Mouse (Mus musculus) liver, embryonic 11.5 days (tissue): ENCODE measurements around the gene Mcat. TPM values are rescaled to one million over a fixed set of nuclear protein-coding genes. Genes with fewer than 3 reads are reported as not detected.
A peak's percentile ranks its signal among the peaks of the same experiment; 100 is the strongest.

ENCODE experiments used
- ATAC-seq: fragments of 200-750 bp; cut with Nextera tagmentation; replicated peaks from 2 replicates; pipeline ENCODE4 v1.8.0; 2017; ENCODE audit warnings: moderate number of reproducible peaks, mild to moderate bottlenecking, moderate TSS enrichment, moderate library complexity; ENCODE audit not compliant: low FRiP score
- DNase-seq: peaks from one replicate; pipeline ENCODE4 v3.0.0-alpha.2; 2017; ENCODE audit warnings: low spot score
- H3K27ac ChIP-seq: fragments of 300-500 bp; sonication (generic); 2 replicates; pipeline ENCODE4 v1.5.1; 2014; ENCODE audit warnings: mild to moderate bottlenecking, low read depth, low read length, control low read depth
- H3K27me3 ChIP-seq: fragments of 300-500 bp; sonication (generic); replicated peaks from 2 replicates; pipeline ENCODE4 v1.6.1; 2014; ENCODE audit warnings: low read length, mixed read lengths; ENCODE audit not compliant: control insufficient read depth, insufficient read depth
- H3K36me3 ChIP-seq: fragments of 300-500 bp; sonication (generic); 2 replicates; pipeline ENCODE4 v1.6.1; 2014; ENCODE audit warnings: mild to moderate bottlenecking, low read length, moderate library complexity, mixed read lengths; ENCODE audit not compliant: control insufficient read depth, insufficient read depth
- H3K4me1 ChIP-seq: fragments of 300-500 bp; sonication (generic); replicated peaks from 2 replicates; pipeline ENCODE4 v1.6.1; 2014; ENCODE audit warnings: low read length, mixed read lengths; ENCODE audit not compliant: control insufficient read depth, insufficient read depth
- H3K4me2 ChIP-seq: fragments of 300-500 bp; sonication (generic); 2 replicates; pipeline ENCODE4 v1.6.1; 2014; ENCODE audit warnings: mild to moderate bottlenecking, control low read depth, moderate library complexity
- H3K4me3 ChIP-seq: fragments of 300-500 bp; sonication (generic); 2 replicates; pipeline ENCODE4 v1.5.1; 2014; ENCODE audit warnings: low read depth, low read length, control low read depth
- H3K9ac ChIP-seq: fragments of 300-500 bp; sonication (generic); 2 replicates; pipeline ENCODE4 v1.6.1; 2014; ENCODE audit warnings: low read depth, low read length, control low read depth
- H3K9me3 ChIP-seq: fragments of 300-500 bp; sonication (generic); 2 replicates; pipeline ENCODE4 v1.6.1; 2016; ENCODE audit warnings: low read length, inconsistent platforms, mixed read lengths; ENCODE audit not compliant: control insufficient read depth
- WGBS: fragments of 180-500 bp; shearing (Covaris S2); extraction: QIAGEN DNeasy Blood & Tissue Kit; methylation state at CpG from one replicate; pipeline ENCODE4 v1.1.7; 2014; 5-methylcytosine and 5-hydroxymethylcytosine counted together
- polyA plus RNA-seq: library from polyadenylated mRNA; unstranded; fragments of >200 nt; fragmentation: Nextera tagmentation; extraction: Ambion mirVana; gene quantifications from 2 replicates; pipeline ENCODE4 v1.2.1, GENCODE M21; 2014

The Mcat gene
- polyA plus RNA-seq, 1 experiment from 2014 or later: 39.3 TPM

GRCm38 (mm10) chr15:83560941-83561477, 2.6 kb downstream of the Mcat start:
- H3K9ac ChIP-seq: no peak overlapping the region
- ATAC-seq: no peak
- H3K27me3 ChIP-seq: no peaks in the 10 kb centered on the region
- WGBS: 43% methylated on average over 5 of the region's 5 CpGs
- DNase-seq: no peak
- H3K4me2 ChIP-seq: no peak overlapping the region
- peaks cover 28% of the 10 kb centered on the region for H3K4me1 ChIP-seq
- H3K36me3 ChIP-seq: no peaks in the 10 kb centered on the region
- H3K27ac ChIP-seq: no peak overlapping the region
- no peak overlapping the region for H3K4me3 ChIP-seq
- no peaks in the 10 kb centered on the region for H3K9me3 ChIP-seq

GRCm38 (mm10) chr15:83555161-83555974, 8.2 kb downstream of the Mcat start:
- H3K36me3 ChIP-seq: peaks cover 4% of the 10 kb centered on the region; the same call in 1 of the 2 replicates
- under 1% methylated on average over 74 of the region's 74 CpGs for WGBS
- peak; percentile 91 for DNase-seq

GRCm38 (mm10) chr15:83553831-83554230, 9.8 kb downstream of the Mcat start:
- Histone ChIP-seq H3K9ac (no peak overlapping the region), H3K27me3 (no peaks in the 10 kb centered on the region), H3K4me3 (no peak overlapping the region), H3K4me1 (no peaks in the 10 kb centered on the region), H3K27ac (no peak overlapping the region), H3K4me2 (no peak overlapping the region), H3K9me3 (no peaks in the 10 kb centered on the region), H3K36me3 (peaks cover 14% of the 10 kb centered on the region)
- no peak for DNase-seq
- ATAC-seq: no peak

More at GRCm38 (mm10) chr15:83555161-83555974, 8.2 kb downstream of the Mcat start:
- Histone ChIP-seq H3K4me2 (peak overlapping the region; percentile 89), H3K4me1 (no peaks in the 10 kb centered on the region), H3K27ac (peak overlapping the region; percentile 92), H3K9me3 (no peaks in the 10 kb centered on the region), H3K27me3 (no peaks in the 10 kb centered on the region), H3K9ac (peak overlapping the region; percentile 91), H3K4me3 (peak overlapping the region; percentile 82)
- ATAC-seq: peak; percentile 87

- H3K27ac ChIP-seq: no peak overlapping the region
- no peak for DNase-seq
- no peaks in the 10 kb centered on the region for H3K4me1 ChIP-seq
- H3K36me3 ChIP-seq: peaks cover 31% of the 10 kb centered on the region
- H3K4me3 ChIP-seq: no peak overlapping the region
- no peak overlapping the region for H3K9ac ChIP-seq
- no peaks in the 10 kb centered on the region for H3K27me3 ChIP-seq
- no peaks in the 10 kb centered on the region for H3K9me3 ChIP-seq
- ATAC-seq: no peak
- no peak overlapping the region for H3K4me2 ChIP-seq
- 86% methylated on average over 2 of the region's 2 CpGs for WGBS
Observed at GRCm38 (mm10) chr15:83550137-83550536, 13.4 kb downstream of the Mcat start.

- Histone ChIP-seq H3K9me3 (no peaks in the 10 kb centered on the region), H3K27ac (no peak overlapping the region), H3K4me1 (no peaks in the 10 kb centered on the region), H3K4me3 (no peak overlapping the region), H3K36me3 (peaks cover 31% of the 10 kb centered on the region), H3K4me2 (no peak overlapping the region), H3K9ac (no peak overlapping the region), H3K27me3 (no peaks in the 10 kb centered on the region)
- ATAC-seq: no peak
- DNase-seq: no peak
- WGBS: 87% methylated on average over 8 of the region's 8 CpGs
Observed at GRCm38 (mm10) chr15:83547144-83547543, 16.4 kb downstream of the Mcat start.

GRCm38 (mm10) chr15:83546029-83546428, 17.6 kb downstream of the Mcat start:
- no peak overlapping the region for H3K9ac ChIP-seq
- no peaks in the 10 kb centered on the region for H3K27me3 ChIP-seq
- H3K27ac ChIP-seq: no peak overlapping the region
- H3K4me2 ChIP-seq: no peak overlapping the region
- peaks cover 31% of the 10 kb centered on the region for H3K36me3 ChIP-seq
- WGBS: 91% methylated on average over 7 of the region's 7 CpGs
- DNase-seq: no peak
- no peaks in the 10 kb centered on the region for H3K4me1 ChIP-seq
- H3K9me3 ChIP-seq: no peaks in the 10 kb centered on the region
- no peak for ATAC-seq
- no peak overlapping the region for H3K4me3 ChIP-seq

- Histone ChIP-seq H3K4me2 (no peak overlapping the region), H3K27me3 (no peaks in the 10 kb centered on the region), H3K4me1 (no peaks in the 10 kb centered on the region), H3K4me3 (no peak overlapping the region), H3K27ac (no peak overlapping the region), H3K9me3 (no peaks in the 10 kb centered on the region), H3K9ac (no peak overlapping the region), H3K36me3 (peaks cover 7% of the 10 kb centered on the region; the same call in 1 of the 2 replicates)
- 75% methylated on average over 9 of the region's 9 CpGs for WGBS
- DNase-seq (no peak), ATAC-seq (no peak)
Observed at GRCm38 (mm10) chr15:83541647-83542287, 21.8 kb downstream of the Mcat start.

GRCm38 (mm10) chr15:83539905-83540304, 23.7 kb downstream of the Mcat start:
- no peaks in the 10 kb centered on the region for H3K27me3 ChIP-seq
- DNase-seq (no peak), ATAC-seq (no peak)
- H3K9ac ChIP-seq: no peak overlapping the region
- 41% methylated on average over 4 of the region's 4 CpGs for WGBS
- H3K4me1 ChIP-seq: no peaks in the 10 kb centered on the region
- H3K4me2 ChIP-seq: no peak overlapping the region
- H3K4me3 ChIP-seq: no peak overlapping the region
- H3K9me3 ChIP-seq: no peaks in the 10 kb centered on the region
- no peak overlapping the region for H3K27ac ChIP-seq
- H3K36me3 ChIP-seq: no peaks in the 10 kb centered on the region
